Mouse (Mus musculus) gastrocnemius, adult 2 months (tissue): ENCODE data around the gene Hsd17b6. TPM values are rescaled to one million over a fixed set of nuclear protein-coding genes. Genes with fewer than 3 reads are reported as not detected.

Source experiments
- DNase-seq: peaks from one replicate; pipeline ENCODE4 v3.0.0; 2022
- H3K27ac ChIP-seq: fragments of 200-600 bp; 2 replicates; pipeline ENCODE4 v1.8.1; 2022; ENCODE audit warnings: mild to moderate bottlenecking
- H3K4me3 ChIP-seq: fragments of 200-600 bp; 2 replicates; pipeline ENCODE4 v1.8.1; 2022; ENCODE audit warnings: mild to moderate bottlenecking, moderate library complexity
- CTCF ChIP-seq: fragments of 200-600 bp; IDR thresholded peaks from 2 replicates; pipeline ENCODE4 v1.8.1; 2022; ENCODE audit warnings: antibody characterized with exemption, mild to moderate bottlenecking, moderate library complexity
- intact Hi-C: fragments of 180-260 bp; cut with DNase I; formaldehyde crosslinking; loops from one replicate; pipeline ENCODE4 v1.15.1; 2025
- total RNA-seq, 2 experiments: library from RNA; stranded (reverse); gene quantifications; 2 replicates each; pipeline ENCODE4 v1.2.3; 2021

Hsd17b6 gene
- total RNA-seq, 2 experiments from 2014 or later, result not detected

DNA sequence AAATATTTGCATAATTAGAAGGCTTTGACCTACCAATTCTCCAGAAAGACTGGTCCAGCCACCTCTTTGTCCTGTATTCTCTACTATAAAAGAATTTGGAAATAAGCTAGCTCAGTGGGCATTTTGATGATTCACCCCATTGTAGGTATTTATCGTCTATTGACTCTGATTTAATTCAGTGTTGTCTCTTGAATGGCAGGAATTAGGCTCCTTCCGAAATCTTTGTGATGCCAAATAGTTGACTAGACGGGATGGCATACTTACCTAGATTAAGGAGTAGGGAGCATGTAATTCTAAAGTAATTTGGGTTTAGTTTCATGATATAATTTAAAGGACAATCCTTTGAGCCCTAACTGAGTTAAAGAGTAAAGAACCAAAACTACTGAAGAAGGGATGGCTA, 30.5 kb upstream of the Hsd17b6 start:
- intact Hi-C loops, result loop anchor here (5.0 to 10.0 kb wide), 2 partner anchors 44 to 887 kb away; partner anchors contain the start of genes Atp5b, Bloc1s1 and Rdh5
- DNase-seq, result no peak
- peak overlapping the region; percentile 99 for H3K27ac ChIP-seq
- peak overlapping the region; percentile 85 for H3K4me3 ChIP-seq
- TF ChIP-seq CTCF, result no peak

- intact Hi-C loops, result loop anchor here (5.0 to 10.0 kb wide), 2 partner anchors 45 to 888 kb away; partner anchors contain the start of genes Atp5b, Bloc1s1 and Rdh5
- peak overlapping the region; percentile 99 for H3K27ac ChIP-seq
- H3K4me3 ChIP-seq, result peak overlapping the region; percentile 85
- no peak for TF ChIP-seq CTCF
- DNase-seq, result peak; percentile 89
Observed at GRCm38 (mm10) chr10:128036746-128037425, 29.5 kb upstream of the Hsd17b6 start.

- Histone ChIP-seq H3K27ac (no peak overlapping the region), H3K4me3 (no peak overlapping the region)
- DNase-seq, result no peak
- TF ChIP-seq CTCF, result no peak
- intact Hi-C loops, result loop anchor here (10.0 kb wide), 1 partner anchor 894 kb away; the partner anchor contains the start of genes Bloc1s1 and Rdh5
Observed at GRCm38 (mm10) chr10:128030860-128031259, 23.4 kb upstream of the Hsd17b6 start.

GRCm38 (mm10) chr10:128029931-128030330, 22.5 kb upstream of the Hsd17b6 start:
- Histone ChIP-seq H3K27ac (no peak overlapping the region), H3K4me3 (no peak overlapping the region)
- no peak for TF ChIP-seq CTCF
- intact Hi-C loops, result loop anchor here (10.0 kb wide), 1 partner anchor 895 kb away; the partner anchor contains the start of genes Bloc1s1 and Rdh5
- DNase-seq, result no peak

GRCm38 (mm10) chr10:128023496-128023895, 16.1 kb upstream of the Hsd17b6 start:
- DNase-seq, result no peak
- no peak for TF ChIP-seq CTCF
- intact Hi-C loops, result no loop called here

DNA sequence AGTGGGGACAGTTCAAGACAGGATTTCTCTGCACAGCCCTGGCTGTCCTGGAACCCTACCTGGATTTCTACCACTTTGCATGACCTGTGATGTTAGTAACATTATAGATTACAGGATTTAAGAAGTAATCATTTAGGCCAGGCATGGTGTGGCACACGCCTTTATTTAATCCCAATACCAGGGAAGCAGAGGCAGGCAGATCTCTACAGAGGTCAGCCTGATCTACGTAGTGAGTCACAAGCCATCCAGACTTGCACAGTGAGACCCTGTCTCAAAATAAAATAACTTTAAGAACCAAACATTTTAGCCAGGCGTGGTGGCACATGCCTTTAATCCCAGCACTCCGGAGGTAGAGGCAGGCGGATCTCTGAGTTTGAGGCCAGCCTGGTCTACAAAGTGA, 14.8 kb upstream of the Hsd17b6 start:
- no peak for TF ChIP-seq CTCF
- intact Hi-C loops, result no loop called here
- Histone ChIP-seq H3K27ac (no peak overlapping the region), H3K4me3 (no peak overlapping the region)
- DNase-seq, result no peak

More at GRCm38 (mm10) chr10:128023496-128023895, 16.1 kb upstream of the Hsd17b6 start:
- no peak overlapping the region for H3K27ac ChIP-seq
- H3K4me3 ChIP-seq, result no peak overlapping the region

DNA sequence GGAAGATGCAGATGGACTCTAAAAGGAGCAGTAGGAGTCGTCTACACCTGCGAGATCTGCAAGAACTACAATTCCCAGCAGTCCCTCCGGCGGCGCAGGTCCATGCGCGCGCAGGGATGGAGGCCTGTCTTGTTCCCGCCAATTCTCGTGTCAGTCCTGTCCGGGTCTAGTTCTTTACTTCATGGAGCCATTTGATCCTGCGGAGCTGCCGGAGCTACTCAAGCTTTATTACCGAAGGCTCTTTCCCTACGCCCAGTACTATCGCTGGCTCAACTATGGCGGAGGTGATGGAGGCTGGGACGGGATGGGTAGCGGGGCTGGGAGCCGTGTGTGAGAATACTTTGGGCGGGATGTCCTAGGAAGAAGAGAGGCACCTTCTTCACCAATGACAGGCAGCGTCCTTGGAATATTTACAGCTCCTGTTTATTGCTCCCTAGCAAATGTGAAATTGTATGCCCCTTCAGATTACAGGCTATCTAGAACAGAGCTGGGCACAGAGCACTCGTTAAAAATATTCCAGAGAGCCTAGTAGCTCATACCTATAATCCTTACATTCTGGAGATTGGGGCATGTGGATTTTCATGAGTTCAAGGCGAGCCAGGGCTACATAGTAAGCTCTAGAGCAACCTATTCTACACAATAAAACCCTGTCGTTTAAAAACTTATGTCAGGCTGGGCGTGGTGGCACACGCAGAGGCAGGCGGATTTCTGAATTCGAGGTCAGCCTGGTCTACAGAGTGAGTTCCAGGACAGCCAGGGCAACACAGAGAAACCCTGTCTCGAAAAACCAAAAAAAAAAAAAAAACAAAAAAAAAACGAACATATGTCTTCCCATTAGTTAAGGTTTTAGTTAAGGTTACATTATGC, 7.9 kb upstream of the Hsd17b6 start, which contains the start of gene Prim1:
Gene Prim1 (plus strand): TSS at position 101 of the 867 bp plus-strand sequence.
- peak; percentile 82 for DNase-seq
- H3K27ac ChIP-seq, result peak within 1 kb of the TSS; percentile 72
- H3K4me3 ChIP-seq, result peak within 1 kb of the TSS; percentile 80
- intact Hi-C loops, result no loop called here
- no peak for TF ChIP-seq CTCF

DNA sequence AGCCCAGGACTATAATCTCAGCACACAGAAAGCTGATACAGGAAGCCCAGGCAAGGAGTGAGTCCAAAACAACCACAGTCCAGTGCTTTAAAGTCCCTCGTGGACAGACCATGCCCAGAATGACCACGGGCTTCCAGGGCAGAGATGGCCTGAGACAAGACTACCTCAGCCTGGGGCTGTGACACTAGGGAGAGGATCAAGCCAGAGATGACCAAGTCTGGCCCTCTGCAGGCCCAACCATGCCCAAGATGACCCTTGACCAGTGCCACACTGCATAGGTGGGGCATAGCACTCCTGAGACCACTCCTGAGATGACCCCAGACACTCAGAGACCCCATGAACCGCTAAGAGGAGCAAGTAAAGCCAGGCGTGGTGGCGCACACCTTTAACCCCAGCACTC, 2.3 kb upstream of the Hsd17b6 start:
- intact Hi-C loops, result loop anchor here (5.0 kb wide), 1 partner anchor 272 kb away; the partner anchor contains the start of gene Zbtb39
- no peak for DNase-seq
- H3K4me3 ChIP-seq, result no peak overlapping the region
- TF ChIP-seq CTCF, result no peak
- H3K27ac ChIP-seq, result no peak overlapping the region

- peak; percentile 90 for TF ChIP-seq CTCF
- intact Hi-C loops, result loop anchor here (1.0 kb wide), 1 partner anchor 52 kb away; no protein-coding TSS in a partner anchor
- DNase-seq, result peak; percentile 71
- Histone ChIP-seq H3K27ac (no peak overlapping the region), H3K4me3 (no peak overlapping the region)
Observed at GRCm38 (mm10) chr10:128008207-128008889, 937 bp upstream of the Hsd17b6 start.

GRCm38 (mm10) chr10:128005479-128005878, 1.9 kb downstream of the Hsd17b6 start:
- Histone ChIP-seq H3K27ac (no peak overlapping the region), H3K4me3 (no peak overlapping the region)
- DNase-seq, result no peak
- intact Hi-C loops, result no loop called here
- TF ChIP-seq CTCF, result no peak

- no peak for TF ChIP-seq CTCF
- no peak for DNase-seq
- intact Hi-C loops, result no loop called here
- no peak overlapping the region for H3K27ac ChIP-seq
- no peak overlapping the region for H3K4me3 ChIP-seq
Observed at GRCm38 (mm10) chr10:128004918-128005317, 2.5 kb downstream of the Hsd17b6 start.

DNA sequence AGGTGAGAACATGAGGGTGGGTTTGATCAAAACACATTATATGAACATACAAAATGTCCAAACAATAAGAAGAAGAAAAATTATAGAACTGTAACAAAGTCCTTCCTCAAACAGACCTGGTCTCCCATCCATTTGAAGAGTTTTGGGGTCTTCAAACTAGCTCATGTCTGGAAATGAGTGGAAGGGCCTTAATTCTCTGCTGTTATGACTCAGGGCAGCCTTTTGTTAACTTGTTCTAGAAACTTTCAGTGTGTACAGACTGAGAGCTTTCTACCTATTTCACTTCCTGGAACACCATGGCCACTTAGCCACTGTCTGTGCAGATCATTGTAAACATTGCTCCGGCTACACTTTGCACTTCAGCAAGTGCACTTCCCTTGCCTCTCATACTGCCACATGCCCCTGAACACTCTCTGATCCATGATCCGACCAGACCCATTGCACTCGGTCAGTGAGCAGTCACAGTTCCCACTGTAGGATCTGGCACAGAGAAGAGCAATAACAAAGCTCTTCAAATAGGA, 4.1 kb downstream of the Hsd17b6 start:
- intact Hi-C loops, result no loop called here
- TF ChIP-seq CTCF, result no peak
- no peak for DNase-seq
- no peak overlapping the region for H3K27ac ChIP-seq
- H3K4me3 ChIP-seq, result no peak overlapping the region
